Mouse (Mus musculus): ENCODE measurements around the gene Lhx9.

Gene Lhx9

DNA sequence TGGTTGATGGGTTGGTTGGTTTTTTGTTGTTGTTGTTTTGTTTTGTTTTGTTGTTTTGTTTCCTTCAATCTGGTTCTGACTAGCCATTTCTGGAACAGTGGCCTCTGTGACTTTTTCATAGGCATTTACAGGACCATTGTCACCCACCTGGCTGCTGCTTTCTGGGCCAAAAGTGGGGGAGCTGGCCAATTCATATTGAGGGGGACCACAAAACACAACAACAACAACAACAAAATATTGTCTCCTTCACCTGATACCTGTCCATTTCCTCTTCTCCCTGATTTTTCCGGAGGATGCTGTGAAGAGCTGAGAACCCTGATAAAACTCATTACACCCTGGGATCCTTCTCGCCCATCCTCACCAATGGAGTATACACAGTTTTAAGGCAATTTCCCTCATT lies 9.1 kb downstream of the Lhx9 start:
- no peak for DNase-seq

DNA sequence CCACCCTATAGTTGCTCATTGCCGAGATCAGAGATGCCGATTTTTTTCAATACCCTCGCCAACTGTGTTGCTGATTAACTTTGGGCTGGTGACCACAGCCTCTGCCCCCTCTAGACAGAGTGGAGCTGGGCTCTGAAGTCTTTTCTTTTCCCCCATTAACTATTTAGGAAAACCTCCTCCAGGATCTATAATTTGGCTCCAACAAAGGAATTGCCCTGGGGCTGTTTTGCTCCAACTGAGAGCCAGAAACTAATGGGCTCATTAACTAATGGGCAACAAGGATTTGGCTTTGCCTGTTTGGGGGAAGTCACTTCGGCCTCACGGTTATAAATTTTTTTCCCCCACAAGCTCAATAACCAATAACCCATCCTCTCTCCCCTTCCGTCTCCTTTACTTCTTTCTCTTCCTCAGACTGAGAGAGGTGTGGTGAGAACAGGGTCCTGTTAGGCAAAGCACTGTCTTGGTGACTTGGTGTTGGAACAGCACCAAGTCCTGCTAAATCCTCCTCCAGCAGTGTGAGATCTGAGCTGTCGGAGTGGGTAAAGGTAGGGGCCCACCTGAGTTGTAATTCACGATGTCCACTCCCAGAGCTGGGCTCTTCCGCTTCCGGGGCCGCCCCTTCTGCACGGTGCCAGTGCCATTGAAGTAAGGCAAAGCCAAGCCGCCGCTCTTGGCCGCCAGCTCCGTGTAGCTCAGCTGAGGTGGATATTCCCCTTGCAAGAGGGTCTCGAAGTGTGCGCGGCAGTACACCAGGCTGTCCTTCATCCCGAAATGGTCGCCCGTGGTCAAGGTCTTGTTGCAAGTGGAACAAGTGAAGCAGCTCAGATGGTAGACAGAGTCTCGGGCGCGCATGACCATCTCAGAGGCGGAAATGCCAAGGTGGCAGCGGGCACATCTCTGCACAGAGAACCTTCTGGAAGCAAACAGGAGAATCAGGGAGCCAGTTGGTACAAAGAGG lies 10.3 kb downstream of the Lhx9 start:
- no peak for DNase-seq

DNA sequence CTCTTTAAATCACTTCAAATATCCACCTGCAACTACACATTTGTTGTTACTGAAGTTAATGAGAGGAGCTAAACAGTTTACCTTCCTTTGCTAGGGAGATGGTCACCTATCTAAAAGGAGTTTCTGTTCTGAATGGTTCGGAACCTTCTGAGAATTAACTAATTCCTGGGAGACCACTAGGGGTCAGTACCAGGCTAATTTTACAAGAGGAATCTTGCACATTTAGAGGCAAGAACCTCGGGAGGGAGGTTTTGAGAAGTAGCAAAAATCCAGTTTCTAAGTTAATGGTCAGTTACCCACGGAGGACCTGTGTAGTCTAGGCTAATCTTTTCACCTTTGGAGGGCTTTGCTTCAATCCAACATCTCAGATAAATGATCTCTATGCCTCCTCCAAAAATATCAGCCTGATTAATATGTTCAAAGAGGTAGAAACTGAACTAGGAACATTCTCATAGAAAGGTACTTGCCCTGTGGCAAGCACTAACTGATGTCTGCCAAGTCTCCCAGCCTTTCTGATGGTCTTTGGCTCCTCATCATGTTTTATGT lies 12.9 kb downstream of the Lhx9 start:
- no peak for DNase-seq

DNA sequence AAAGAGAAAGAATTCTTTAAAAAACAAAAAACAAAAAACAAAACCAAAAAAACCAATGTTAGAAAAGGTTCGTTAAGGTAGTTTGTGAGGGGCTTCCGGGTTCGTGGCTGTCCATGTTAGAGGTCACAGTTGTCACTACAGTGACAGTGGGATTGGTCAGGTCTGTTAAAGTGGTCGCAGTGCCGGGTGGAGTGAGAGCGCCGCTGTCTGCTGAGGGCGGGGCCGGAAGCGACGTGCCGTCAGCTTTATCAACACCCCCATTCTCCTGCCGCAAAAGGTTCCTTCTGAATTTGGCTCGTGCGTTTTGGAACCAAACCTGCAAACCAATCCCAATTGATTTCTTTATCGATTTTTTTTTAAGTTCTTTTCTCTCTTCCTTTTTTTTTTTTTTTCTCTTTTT lies 17.1 kb downstream of the Lhx9 start:
- no peak for DNase-seq

DNA sequence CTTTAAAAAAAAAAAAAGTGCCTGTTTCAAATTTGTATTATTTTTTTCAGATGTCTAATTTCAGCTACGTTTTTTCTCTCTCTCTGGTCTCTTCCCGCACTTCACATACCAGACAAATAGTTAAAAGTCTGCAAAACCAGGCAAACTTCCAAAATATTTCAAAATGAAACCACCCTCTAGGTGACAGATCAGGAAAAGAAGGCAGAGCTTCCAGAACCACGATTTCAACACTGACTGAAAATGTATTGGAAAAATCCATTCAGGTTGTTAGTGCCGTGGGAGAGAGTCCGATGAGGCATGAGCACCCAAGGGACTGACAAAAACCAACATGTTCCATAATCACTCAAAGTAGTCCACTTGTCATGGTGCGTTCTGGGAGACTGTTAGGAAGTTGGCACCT lies 21.5 kb downstream of the Lhx9 start:
- no peak for DNase-seq

DNA sequence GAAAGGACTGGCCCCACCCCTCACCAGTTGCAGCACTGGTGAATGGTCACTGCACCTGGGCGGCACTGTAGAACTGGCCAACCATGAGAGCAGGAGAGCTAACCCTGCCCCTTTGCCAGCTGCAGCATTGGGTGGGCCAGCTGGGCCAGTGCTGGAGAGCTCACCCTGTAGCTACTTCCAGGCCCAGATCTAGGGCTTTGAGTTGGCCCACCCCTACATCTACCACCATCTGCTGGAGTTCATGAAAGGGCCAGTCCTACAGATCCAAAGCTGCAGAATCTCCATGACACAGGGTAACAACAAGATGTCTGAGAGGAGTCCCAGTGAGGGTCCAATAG lies 25.4 kb downstream of the Lhx9 start:
- DNase-seq, result no peak

DNA sequence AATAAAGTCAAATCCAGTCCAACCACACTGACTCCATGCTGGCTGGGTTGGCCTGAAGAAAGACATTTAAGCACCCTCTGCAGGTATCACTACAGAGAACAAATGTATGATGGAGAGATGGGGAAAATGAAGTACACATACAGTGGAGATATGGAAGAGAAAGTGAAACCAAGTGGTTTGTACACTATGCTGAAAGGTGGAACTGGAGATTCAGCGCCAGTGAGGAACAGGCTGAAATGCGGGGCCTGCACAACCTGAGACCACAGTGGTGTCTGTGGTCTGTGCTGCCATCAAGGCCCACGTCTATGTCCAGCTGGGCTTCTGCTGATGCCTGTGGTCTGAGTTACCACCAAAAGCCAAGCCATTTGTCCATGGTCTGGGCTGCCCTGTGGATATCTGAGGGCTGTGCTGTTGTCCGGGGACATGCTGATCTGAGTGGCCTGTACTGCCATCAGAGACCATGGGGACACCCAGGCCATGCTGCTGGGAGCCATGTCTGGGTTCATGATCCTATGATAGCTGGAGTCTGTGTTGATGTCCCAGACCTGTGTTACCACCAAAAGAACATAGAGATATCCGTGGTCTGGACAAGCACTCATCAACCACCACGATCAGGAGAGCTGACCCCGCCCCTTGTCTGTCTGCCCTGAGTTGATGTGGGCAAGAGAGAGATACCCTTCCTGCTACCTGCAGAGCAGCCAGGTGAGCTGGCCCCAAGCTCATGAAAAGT lies 26.0 kb downstream of the Lhx9 start:
- no peak for DNase-seq

DNA sequence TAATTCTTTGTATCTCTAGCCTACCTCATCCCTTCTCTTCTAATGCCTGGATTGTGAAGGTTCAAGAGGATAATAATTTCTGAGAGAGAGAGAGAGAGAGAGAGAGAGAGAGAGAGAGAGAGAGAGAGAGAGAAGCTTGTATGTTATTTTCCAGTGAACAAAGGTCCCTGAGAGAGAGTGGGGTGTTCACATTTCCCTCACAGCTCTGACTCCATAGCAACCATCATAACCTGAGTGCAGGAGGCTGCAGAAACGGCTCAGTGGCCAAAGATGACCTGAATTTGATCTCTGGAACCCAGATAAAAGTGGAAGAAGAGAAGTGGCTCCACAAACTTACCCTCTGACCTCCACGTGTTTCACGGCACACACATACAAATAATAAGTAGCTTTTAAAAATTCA lies 46.6 kb downstream of the Lhx9 start:
- DNase-seq, result no peak

DNA sequence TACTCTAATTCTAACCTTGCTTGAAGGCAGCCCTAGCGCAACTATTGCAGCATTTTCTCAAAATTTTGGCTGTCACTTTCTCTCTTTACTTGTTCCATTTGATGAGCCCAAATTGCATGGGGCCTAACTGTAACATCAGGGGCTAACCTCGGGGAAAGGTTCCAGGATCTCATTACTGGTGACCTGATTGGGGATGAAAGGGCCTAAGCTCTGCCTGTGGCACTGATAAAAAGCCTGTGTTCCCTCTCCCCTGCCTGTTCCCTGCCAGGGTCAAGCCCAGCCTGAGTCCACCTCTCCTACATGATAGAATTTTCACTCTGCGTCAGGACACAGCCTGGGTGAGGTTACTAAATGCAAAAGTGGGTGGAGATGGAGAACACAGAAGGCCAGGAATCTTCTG lies 47.1 kb downstream of the Lhx9 start:
- no peak for DNase-seq

DNA sequence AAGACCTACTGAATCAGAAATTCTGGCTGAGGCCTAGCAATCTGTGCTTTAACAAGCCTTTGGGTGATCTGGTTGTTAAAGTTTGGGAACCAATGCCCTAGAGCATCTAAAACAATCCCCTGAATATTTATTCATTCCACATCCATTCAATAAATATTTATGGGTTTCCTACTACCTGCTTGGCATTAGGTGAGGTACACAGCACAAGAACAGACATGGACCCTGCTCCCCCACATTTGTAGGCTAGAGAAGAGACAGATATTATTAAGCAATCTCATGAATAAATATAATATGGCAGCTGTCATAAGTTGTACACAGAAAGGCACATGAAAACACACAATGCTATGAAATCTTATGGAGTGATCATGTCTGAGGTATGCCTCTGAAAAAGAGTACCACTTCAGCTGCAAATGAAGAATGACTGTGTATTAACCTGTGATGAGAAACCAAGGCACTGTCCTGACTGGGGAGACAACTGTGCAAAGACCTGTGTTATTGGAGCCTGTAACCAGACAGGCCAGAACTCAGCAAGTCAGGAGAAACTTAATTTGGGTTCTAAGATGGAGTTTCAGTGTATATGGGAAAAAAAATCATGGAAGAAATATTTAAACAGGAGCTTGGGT lies 48.6 kb downstream of the Lhx9 start:
- no peak for DNase-seq

DNA sequence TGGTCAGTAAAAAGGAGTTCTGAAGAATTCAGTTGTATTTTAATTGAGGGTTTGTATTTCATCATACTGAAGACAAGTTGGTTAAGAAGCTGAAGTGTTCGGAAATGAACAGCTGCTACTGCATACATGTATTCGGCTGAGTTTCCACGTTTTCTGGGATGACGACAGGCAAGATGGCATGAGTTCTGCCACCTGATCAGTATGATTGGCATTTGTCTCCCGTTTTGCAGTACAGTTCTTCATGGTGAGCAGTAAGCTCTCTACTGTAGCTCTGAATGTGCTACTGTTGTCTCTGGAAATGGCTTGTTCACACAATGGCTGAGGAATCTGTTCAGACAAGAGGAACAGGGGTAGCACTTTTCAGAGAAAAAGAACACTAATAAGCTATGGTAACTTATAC lies 50.3 kb downstream of the Lhx9 start:
- no peak for DNase-seq

DNA sequence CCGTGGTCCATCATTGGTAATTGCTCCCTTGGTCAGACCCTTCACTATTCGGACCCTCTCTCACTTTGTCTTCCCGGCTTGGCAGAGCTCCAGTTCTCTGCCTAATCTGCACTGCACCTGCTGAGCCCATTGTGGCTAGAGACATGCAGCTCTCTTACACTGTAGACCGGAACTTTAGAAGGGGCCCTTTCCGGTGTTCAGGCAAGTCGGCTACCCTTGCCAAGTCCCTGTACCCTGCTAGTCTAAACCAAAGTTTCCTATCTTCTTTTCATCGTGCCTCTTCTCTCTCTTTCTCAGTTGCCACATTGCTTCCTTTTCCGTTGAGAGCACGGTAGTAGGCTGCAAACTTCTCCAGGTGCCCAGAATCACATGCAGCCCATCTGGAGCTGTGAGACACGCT lies 62.5 kb downstream of the Lhx9 start:
- no peak for DNase-seq

DNA sequence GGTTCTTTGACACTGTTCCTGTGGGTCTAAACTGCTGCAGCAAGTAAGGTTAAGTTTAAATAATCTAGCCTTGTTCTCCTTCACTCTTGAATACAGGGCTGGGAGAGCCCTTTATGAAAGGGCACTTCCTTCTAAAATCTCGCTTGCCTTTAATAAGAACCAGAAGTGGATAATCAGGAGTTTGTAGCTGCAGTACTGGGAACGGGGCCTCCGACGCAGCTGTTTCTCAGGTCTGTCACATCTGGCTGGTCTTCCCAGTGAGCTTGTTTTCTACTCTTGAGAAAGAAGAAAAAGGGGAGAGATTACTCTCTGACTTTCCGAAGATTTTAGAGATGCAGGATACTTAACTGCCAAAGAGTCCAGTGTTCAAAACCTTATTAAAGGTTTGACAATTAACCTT lies 64.4 kb downstream of the Lhx9 start:
- no peak for DNase-seq
